Mouse (Mus musculus) intestine, embryonic 14.5 days (tissue): ENCODE measurements at regions not wholly inside any gene's neighbourhood (a gene's known extent, or its start where the extent isn't known, plus 50 kb on each side); places are given as distances from the start of the nearest gene placed in this dataset.

Experiments used
- ATAC-seq: fragments of 200-750 bp; cut with Nextera tagmentation; replicated peaks from 2 replicates; pipeline ENCODE4 v1.8.0; 2017; ENCODE audit warnings: low read depth, moderate number of reproducible peaks, moderate TSS enrichment, moderate library complexity; ENCODE audit not compliant: low FRiP score, low TSS enrichment
- DNase-seq: peaks from one replicate; pipeline ENCODE4 v3.0.0-alpha.2; 2018; ENCODE audit warnings: low spot score
- H3K27ac ChIP-seq: fragments of 300-500 bp; sonication (generic); 2 replicates; pipeline ENCODE4 v1.5.1; 2014; ENCODE audit warnings: low read depth, mild to moderate bottlenecking, control low read depth
- H3K27me3 ChIP-seq: fragments of 300-500 bp; sonication (generic); replicated peaks from 2 replicates; pipeline ENCODE4 v1.6.1; 2014; ENCODE audit warnings: low read length, control low read depth; ENCODE audit not compliant: control insufficient read depth, insufficient read depth
- H3K36me3 ChIP-seq: fragments of 300-500 bp; sonication (generic); 2 replicates; pipeline ENCODE4 v1.6.1; 2014; ENCODE audit warnings: low read length, control low read depth; ENCODE audit not compliant: control insufficient read depth, insufficient read depth
- H3K4me1 ChIP-seq: fragments of 300-500 bp; sonication (generic); replicated peaks from 2 replicates; pipeline ENCODE4 v1.6.1; 2014; ENCODE audit warnings: low read length, control low read depth, mixed read lengths; ENCODE audit not compliant: control insufficient read depth, insufficient read depth
- H3K4me2 ChIP-seq: fragments of 300-500 bp; sonication (generic); 2 replicates; pipeline ENCODE4 v1.6.1; 2014; ENCODE audit warnings: low read length
- H3K4me3 ChIP-seq: fragments of 300-500 bp; sonication (generic); 2 replicates; pipeline ENCODE4 v1.5.1; 2014; ENCODE audit warnings: low read depth, low read length, control low read depth, mixed read lengths
- H3K9ac ChIP-seq: fragments of 300-500 bp; sonication (generic); 2 replicates; pipeline ENCODE4 v1.6.1; 2014; ENCODE audit warnings: mild to moderate bottlenecking, low read length
- H3K9me3 ChIP-seq: fragments of 300-500 bp; sonication (generic); 2 replicates; pipeline ENCODE4 v1.6.1; 2016; ENCODE audit warnings: low read length, control low read depth; ENCODE audit not compliant: control insufficient read depth
- WGBS: fragments of 180-500 bp; shearing (Covaris S2); extraction: QIAGEN DNeasy Blood & Tissue Kit; methylation state at CpG from one replicate; pipeline ENCODE4 v1.1.7; 2014; 5-methylcytosine and 5-hydroxymethylcytosine counted together

- WGBS, result 60% methylated on average over 2 of the region's 2 CpGs
- no peak overlapping the region for H3K27ac ChIP-seq
- ATAC-seq, result no peak
- no peaks in the 10 kb centered on the region for H3K36me3 ChIP-seq
- no peak for DNase-seq
- no peaks in the 10 kb centered on the region for H3K4me1 ChIP-seq
- no peak overlapping the region for H3K4me2 ChIP-seq
- H3K27me3 ChIP-seq, result no peaks in the 10 kb centered on the region
- no peak overlapping the region for H3K9ac ChIP-seq
- no peaks in the 10 kb centered on the region for H3K9me3 ChIP-seq
- H3K4me3 ChIP-seq, result no peak overlapping the region
Measured at GRCm38 (mm10) chr3:33440905-33441304, 297.9 kb upstream of the Pex5l start.

GRCm38 (mm10) chr3:33440500-33440899 is 297.5 kb upstream of the Pex5l start:
- DNase-seq, result no peak
- H3K27ac ChIP-seq, result no peak overlapping the region
- H3K27me3 ChIP-seq, result no peaks in the 10 kb centered on the region
- H3K4me3 ChIP-seq, result no peak overlapping the region
- H3K9ac ChIP-seq, result no peak overlapping the region
- no peak for ATAC-seq
- H3K4me1 ChIP-seq, result no peaks in the 10 kb centered on the region
- H3K4me2 ChIP-seq, result no peak overlapping the region
- no peaks in the 10 kb centered on the region for H3K9me3 ChIP-seq
- no peaks in the 10 kb centered on the region for H3K36me3 ChIP-seq

- DNase-seq (no peak), ATAC-seq (no peak)
- no peaks in the 10 kb centered on the region for H3K4me1 ChIP-seq
- H3K4me3 ChIP-seq, result no peak overlapping the region
- no peak overlapping the region for H3K27ac ChIP-seq
- no peak overlapping the region for H3K4me2 ChIP-seq
- H3K9me3 ChIP-seq, result no peaks in the 10 kb centered on the region
- 61% methylated on average over 3 of the region's 3 CpGs for WGBS
- no peaks in the 10 kb centered on the region for H3K27me3 ChIP-seq
- H3K36me3 ChIP-seq, result no peaks in the 10 kb centered on the region
- H3K9ac ChIP-seq, result no peak overlapping the region
Measured at GRCm38 (mm10) chr3:33416922-33417321, 273.9 kb upstream of the Pex5l start.

- Histone ChIP-seq H3K9ac (no peak overlapping the region), H3K27ac (no peak overlapping the region), H3K4me2 (no peak overlapping the region), H3K36me3 (no peaks in the 10 kb centered on the region), H3K9me3 (no peaks in the 10 kb centered on the region), H3K4me3 (no peak overlapping the region), H3K27me3 (no peaks in the 10 kb centered on the region), H3K4me1 (no peaks in the 10 kb centered on the region)
- ATAC-seq (no peak), DNase-seq (no peak)
- 82% methylated on average over 1 of the region's 1 CpGs for WGBS
Measured at GRCm38 (mm10) chr3:33416321-33416720, 273.3 kb upstream of the Pex5l start.

GRCm38 (mm10) chr3:33401904-33402303 is 258.9 kb upstream of the Pex5l start:
- H3K4me2 ChIP-seq, result no peak overlapping the region
- H3K9me3 ChIP-seq, result no peaks in the 10 kb centered on the region
- 64% methylated on average over 2 of the region's 2 CpGs for WGBS
- ATAC-seq (no peak), DNase-seq (no peak)
- no peaks in the 10 kb centered on the region for H3K36me3 ChIP-seq
- no peak overlapping the region for H3K9ac ChIP-seq
- no peaks in the 10 kb centered on the region for H3K27me3 ChIP-seq
- H3K27ac ChIP-seq, result no peak overlapping the region
- no peak overlapping the region for H3K4me3 ChIP-seq
- H3K4me1 ChIP-seq, result no peaks in the 10 kb centered on the region

GRCm38 (mm10) chr3:33399321-33399720 is 256.3 kb upstream of the Pex5l start:
- H3K9ac ChIP-seq, result no peak overlapping the region
- ATAC-seq, result no peak
- WGBS, result 71% methylated on average over 8 of the region's 8 CpGs

GRCm38 (mm10) chr3:33398326-33398725 is 255.3 kb upstream of the Pex5l start:
- H3K36me3 ChIP-seq, result no peaks in the 10 kb centered on the region
- WGBS, result 78% methylated on average over 2 of the region's 2 CpGs
- H3K27me3 ChIP-seq, result no peaks in the 10 kb centered on the region
- DNase-seq (no peak), ATAC-seq (no peak)
- no peak overlapping the region for H3K27ac ChIP-seq
- no peak overlapping the region for H3K9ac ChIP-seq
- H3K9me3 ChIP-seq, result no peaks in the 10 kb centered on the region
- H3K4me3 ChIP-seq, result no peak overlapping the region
- no peak overlapping the region for H3K4me2 ChIP-seq
- no peaks in the 10 kb centered on the region for H3K4me1 ChIP-seq

More at GRCm38 (mm10) chr3:33399321-33399720, 256.3 kb upstream of the Pex5l start:
- no peak overlapping the region for H3K4me2 ChIP-seq
- no peaks in the 10 kb centered on the region for H3K27me3 ChIP-seq
- no peaks in the 10 kb centered on the region for H3K4me1 ChIP-seq
- H3K27ac ChIP-seq, result no peak overlapping the region
- no peak for DNase-seq
- no peaks in the 10 kb centered on the region for H3K9me3 ChIP-seq
- no peaks in the 10 kb centered on the region for H3K36me3 ChIP-seq
- no peak overlapping the region for H3K4me3 ChIP-seq

GRCm38 (mm10) chr3:33397217-33397616 is 254.2 kb upstream of the Pex5l start:
- no peaks in the 10 kb centered on the region for H3K9me3 ChIP-seq
- no peaks in the 10 kb centered on the region for H3K27me3 ChIP-seq
- no peak overlapping the region for H3K4me2 ChIP-seq
- no peaks in the 10 kb centered on the region for H3K4me1 ChIP-seq
- H3K4me3 ChIP-seq, result no peak overlapping the region
- ATAC-seq (no peak), DNase-seq (no peak)
- no peak overlapping the region for H3K27ac ChIP-seq
- WGBS, result 80% methylated on average over 6 of the region's 6 CpGs
- H3K36me3 ChIP-seq, result no peaks in the 10 kb centered on the region
- no peak overlapping the region for H3K9ac ChIP-seq

GRCm38 (mm10) chr3:33392541-33392822 is 249.4 kb upstream of the Pex5l start:
- Histone ChIP-seq H3K36me3 (no peaks in the 10 kb centered on the region), H3K4me3 (no peak overlapping the region), H3K27ac (no peak overlapping the region), H3K4me2 (no peak overlapping the region), H3K4me1 (no peaks in the 10 kb centered on the region), H3K9me3 (no peaks in the 10 kb centered on the region), H3K27me3 (no peaks in the 10 kb centered on the region), H3K9ac (no peak overlapping the region)
- 86% methylated on average over 1 of the region's 1 CpGs for WGBS
- ATAC-seq, result no peak
- no peak for DNase-seq
